Mouse (Mus musculus) gonadal fat pad, adult 2 months (tissue): Measurements from ENCODE around the gene Hcst. TPM values are rescaled to one million over a fixed set of nuclear protein-coding genes. Genes with fewer than 3 reads are reported as not detected.
A peak's percentile ranks its signal among the peaks of the same experiment; 100 is the strongest.

Source experiments
- DNase-seq: peaks from one replicate; pipeline ENCODE4 v3.0.0-alpha.2; 2012; ENCODE audit warnings: low read depth
- polyA plus RNA-seq: library from polyadenylated mRNA; depleted of rRNA; stranded (reverse); fragments of >200 nt; gene quantifications from 2 replicates; pipeline ENCODE4 v1.2.3, GENCODE M21; 2012

Gene Hcst
- polyA plus RNA-seq, 1 experiment = 10.8 TPM

GRCm38 (mm10) chr7:30434238-30434637 is 14.6 kb upstream of the Hcst start:
- no peak for DNase-seq

DNA sequence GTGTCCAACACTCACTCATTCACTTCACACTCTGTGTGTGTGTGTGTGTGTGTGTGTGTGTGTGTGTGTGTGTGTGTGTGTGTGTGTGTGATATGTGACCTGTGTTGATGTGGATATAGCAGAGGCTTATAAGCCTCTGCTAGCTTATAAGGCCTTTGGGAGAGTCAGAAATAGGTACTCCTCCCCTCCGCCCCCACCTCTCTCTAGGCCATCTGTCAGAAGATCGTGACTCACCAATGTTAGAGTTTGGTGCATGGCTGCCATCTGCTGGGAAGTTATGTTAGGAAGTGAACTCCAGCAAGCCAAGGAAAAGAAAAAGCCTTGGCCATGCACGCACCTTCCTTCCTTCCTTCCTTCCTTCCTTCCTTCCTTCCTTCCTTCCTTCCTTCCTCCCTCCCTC is 12.1 kb upstream of the Hcst start:
- DNase-seq = no peak

- DNase-seq = no peak
Observed at GRCm38 (mm10) chr7:30430191-30430590, 10.5 kb upstream of the Hcst start.

DNA sequence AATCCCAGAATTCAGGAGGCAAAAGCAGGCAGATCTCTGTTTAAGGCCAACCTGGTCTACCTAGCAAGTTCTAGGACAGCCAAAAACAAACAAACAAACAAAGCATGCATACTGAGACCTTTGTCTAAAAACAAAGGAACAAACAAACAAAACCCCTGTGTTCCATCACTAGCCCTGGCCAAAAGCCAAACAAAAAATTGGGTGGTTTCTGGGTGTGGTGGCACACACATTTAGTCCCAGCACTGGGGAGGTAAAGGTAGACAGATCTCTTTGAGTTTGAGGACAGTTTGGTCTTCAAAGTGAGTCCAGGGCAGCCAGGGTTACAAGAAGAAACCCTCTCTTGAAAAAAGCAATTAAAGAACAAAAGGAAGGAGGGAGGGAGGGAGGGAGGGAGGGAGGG is 9.7 kb upstream of the Hcst start:
- DNase-seq = no peak

GRCm38 (mm10) chr7:30423071-30423641 is 3.5 kb upstream of the Hcst start:
- no peak for DNase-seq

GRCm38 (mm10) chr7:30422560-30422959 is 2.9 kb upstream of the Hcst start:
- DNase-seq = no peak

GRCm38 (mm10) chr7:30421890-30422435 is 2.3 kb upstream of the Hcst start:
- no peak for DNase-seq

GRCm38 (mm10) chr7:30421175-30421889 is 1.7 kb upstream of the Hcst start, which contains the start of gene Nfkbid:
Gene Nfkbid, plus strand, starts transcription at chr7:30421732.
- DNase-seq = no peak

DNA sequence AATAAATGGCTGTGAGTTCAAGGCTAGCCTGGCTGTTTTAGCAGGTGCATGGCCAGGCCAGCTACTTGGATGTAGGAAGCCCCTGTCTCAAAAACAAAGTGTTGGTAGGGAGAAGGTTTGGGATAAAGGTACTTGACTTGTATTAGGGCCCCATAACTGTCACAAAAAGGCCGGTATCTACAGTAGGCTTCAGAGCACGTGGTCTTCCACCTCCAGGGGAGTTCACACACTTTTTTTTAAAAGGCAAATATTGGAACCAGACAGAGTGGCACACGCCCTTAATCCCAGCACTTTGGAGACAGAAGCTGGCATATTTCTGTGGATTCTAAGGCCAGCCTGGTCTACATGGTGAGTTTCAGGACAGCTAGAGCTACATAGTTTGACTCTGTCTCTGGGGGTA is 1.0 kb upstream of the Hcst start:
- DNase-seq = no peak

DNA sequence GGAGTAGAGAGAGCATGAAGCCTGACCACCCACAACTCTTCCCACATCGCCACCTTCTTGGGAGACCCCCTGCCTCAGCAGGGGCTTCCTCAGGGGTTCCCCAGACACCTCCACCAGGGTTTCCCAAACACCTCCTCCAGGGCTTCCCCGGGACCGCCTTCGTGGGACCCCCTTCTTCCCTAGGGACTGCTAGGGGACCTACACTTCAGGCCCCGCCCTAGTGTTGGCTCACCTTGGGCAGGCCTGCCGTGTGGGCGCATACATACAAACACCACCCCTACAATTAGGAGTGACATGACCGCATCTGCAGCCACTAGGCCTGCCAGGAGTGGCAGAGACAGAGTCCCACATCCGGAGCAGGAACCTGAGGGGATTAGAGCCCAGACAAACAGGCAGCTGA is 1.8 kb downstream of the Hcst start:
- DNase-seq = no peak

- DNase-seq = no peak
Observed at GRCm38 (mm10) chr7:30413596-30413995, 6.1 kb downstream of the Hcst start, which contains the start of gene Tyrobp. Gene Tyrobp, plus strand, starts transcription at chr7:30413760.

DNA sequence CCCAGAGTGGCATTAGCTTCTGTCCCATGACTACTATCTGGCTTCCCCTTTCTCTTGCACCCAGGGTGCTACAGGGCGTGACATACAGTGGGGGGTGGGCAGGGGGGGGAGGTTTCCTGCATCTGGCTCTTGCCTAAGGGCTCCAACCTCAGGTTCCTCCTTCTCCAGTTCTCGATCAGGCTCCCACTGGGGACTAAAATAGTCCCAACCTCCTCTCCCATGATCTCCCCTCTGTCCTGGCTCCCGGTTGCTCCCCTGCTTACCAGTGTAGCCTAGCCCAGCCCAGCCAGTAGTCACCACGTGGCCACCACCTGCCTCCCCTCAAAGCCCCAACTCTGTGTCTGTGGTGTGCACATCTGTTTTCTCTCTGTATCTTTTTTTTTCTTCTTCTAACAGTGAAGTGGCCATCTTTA is 6.9 kb downstream of the Hcst start:
- no peak for DNase-seq

GRCm38 (mm10) chr7:30411023-30411422 is 8.6 kb downstream of the Hcst start:
- no peak for DNase-seq

GRCm38 (mm10) chr7:30409789-30410188 is 9.9 kb downstream of the Hcst start:
- no peak for DNase-seq

DNA sequence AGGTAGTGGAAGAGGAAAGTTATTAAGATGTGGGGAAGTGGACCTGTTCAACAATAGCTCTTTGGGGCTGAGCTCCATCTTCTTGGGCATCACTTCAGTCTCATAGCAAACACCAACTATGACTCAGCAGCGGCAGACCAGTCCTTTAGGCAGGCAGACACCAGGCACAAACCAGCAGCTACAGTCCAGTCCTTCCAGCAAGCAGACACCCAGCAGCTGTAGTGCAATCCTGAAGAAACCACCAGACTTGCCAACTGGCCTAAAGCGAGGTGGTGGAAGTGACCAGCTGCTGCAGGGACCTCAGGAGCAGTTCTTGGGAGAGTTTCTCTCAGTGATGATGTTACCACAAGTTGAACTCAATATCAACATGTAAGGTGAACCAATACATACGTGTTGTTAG is 11.0 kb downstream of the Hcst start:
- DNase-seq = no peak

DNA sequence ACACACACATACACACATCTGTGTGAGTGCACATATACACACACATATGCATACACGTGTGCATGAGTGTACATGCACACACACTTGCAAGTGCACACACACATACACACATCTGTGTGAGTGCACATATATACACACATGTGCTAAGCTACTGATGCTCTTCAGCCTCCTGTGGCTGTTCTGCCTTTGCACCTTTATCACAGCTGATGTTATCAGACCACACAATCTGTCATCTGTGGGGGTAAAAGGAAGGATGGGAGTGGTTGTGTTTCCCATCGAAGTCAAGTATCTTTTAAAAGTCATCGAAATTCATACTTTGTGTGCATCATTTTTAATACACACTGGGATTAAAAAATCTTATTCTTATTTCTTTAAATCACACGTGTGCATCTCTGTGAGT is 17.3 kb downstream of the Hcst start:
- no peak for DNase-seq

GRCm38 (mm10) chr7:30399671-30400070 is 20.0 kb downstream of the Hcst start:
- no peak for DNase-seq

- DNase-seq = no peak
Observed at GRCm38 (mm10) chr7:30394871-30395270, 24.8 kb downstream of the Hcst start.

DNA sequence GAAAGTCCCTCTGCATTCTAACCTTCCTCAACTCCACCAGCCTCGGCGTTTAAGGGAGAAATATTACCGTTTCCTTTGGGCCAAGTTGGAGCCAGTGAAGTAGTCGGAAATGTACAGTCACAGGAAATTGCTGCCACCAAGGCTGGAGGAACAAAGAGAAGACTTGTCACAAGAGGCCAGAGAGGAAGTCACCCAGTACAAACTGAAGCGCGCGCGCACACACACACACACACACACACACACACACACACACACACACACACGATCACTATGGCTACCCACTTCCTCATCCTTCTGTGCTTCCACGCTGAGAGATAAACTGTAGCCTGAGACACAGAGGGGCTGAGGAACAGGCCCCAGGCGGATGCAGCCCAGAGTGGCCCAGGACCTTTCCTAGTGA is 25.3 kb downstream of the Hcst start:
- no peak for DNase-seq

DNA sequence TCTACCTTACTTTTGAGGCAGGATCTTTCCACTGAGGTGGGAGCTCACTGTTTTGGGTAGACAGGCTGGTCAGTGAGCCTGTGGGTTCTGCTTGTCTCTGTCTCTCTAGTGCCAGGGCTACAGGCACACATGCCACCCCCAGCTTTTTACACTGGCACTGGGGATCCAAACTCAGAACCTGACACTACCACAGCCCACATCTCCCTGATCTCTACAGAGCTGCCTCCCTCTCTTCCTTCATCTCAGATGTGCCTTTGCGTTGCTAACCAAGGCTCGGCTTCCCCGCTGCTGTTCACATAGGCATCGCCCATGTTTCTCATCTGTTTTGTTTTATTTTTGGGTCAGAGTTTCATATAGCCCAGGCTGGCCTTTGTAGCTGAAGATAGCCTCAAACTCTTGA is 26.0 kb downstream of the Hcst start:
- DNase-seq = no peak

DNA sequence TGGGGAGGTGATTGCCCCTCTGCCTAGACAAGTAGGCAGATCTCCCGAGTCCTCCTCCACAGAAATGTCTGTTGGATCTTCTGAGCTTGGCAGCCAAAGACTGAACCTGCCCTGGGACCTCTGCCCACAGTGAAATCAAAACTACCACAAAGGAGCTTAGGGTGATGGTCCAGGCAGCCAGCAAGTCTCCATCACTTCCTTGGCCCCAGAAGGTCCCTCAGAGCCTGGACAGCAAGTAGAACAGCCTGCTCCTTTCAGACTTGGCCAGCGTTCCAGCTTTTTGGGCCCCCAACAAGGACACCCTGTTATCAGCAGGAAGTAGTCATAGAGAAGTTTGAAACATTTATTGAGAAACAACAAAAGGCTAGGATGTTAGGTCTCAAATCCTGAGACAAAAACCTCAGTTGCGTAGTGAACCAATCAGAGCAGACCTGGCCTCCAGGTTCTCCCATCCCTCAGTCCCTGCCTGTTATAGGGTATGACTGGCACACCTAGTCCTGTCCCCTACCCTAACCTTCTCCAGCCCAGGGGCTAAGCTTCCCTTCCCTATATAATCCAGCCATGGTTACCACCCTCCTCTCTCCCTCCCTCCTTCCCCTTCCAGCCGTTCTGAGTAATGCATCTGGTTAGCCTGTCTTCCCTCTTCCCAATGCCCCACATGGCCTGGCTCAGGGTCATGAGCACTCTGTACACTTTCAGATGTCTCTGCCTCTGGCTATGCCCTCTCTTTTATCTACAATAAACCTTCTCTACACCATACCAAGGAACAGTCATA is 26.7 kb downstream of the Hcst start:
- no peak for DNase-seq

- no peak for DNase-seq
Observed at GRCm38 (mm10) chr7:30384106-30384505, 35.5 kb downstream of the Hcst start.

DNA sequence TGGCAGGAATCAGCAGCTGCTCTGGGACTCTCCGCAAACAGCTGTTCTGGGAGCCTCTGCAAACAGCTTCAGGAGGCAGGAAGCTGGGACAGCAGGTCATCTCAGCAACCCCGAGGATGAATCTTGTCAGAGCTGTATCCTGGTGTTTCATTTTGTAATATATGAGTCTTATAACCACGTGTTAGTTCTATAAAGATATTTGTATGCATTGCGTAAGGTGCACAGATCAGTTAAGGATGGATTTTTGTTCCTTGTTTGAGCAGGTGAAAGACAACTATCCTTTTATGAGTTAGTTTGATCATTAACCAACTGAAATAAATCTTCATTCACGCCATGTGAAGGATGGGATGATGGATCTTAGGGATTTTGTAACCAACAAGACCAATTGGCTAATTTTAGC is 39.6 kb downstream of the Hcst start:
- DNase-seq = peak; percentile 10
